Mouse (Mus musculus): ENCODE results near the gene Tmem108. TPM values are rescaled to one million over a fixed set of nuclear protein-coding genes. Genes with fewer than 3 reads are reported as not detected.
A peak's percentile ranks its signal among the peaks of the same experiment; 100 is the strongest.

The Tmem108 gene
- polyA plus RNA-seq, 1 experiment from 2014 or later = 13.3 TPM

DNA sequence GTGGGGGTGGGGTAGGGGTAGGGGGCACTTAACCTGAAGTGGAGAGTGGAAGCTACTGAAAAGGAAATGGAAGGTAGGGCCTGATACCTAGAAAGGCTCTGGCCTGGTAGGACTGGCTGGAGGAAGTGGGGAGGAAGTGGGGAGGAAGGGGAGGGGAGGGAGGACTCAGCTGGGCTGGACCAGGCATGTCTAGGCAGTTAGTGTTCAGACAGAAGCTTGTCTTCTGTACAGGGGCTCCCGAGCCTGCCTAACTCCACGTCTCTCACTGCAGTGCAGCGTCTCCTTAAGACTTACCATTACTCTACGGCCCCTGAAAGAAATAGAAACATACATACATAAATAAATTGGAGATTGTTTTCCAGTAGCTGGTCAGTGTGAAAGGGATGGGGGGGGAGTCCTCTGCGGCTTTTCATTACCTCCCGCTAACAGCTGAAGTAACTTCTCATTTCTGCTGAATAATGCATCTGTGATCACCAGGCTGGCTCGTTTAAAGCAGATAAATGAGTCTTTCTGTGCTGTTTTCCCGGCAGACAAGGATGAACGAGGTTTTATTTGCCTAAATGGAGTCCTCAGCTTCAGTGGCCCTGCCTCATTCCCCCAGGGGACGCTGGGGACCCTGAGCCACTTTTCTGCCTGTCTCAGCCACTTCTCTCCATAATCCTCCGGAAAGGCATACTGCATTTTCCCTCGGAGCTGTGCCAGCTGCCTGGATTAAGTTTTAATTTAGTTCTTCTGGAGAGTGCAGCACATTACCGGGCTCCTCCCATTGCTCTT is 287.5 kb downstream of the Tmem108 start:
- no peak overlapping the region for H3K4me3 ChIP-seq
- no peak overlapping the region for H3K9ac ChIP-seq
- no peaks in the 10 kb centered on the region for H3K36me3 ChIP-seq
- no peak overlapping the region; the same call in 1 of the 2 replicates for H3K4me2 ChIP-seq
- H3K4me1 ChIP-seq = 0 out of 2 replicates have a peak, but pooled peaks cover 12% of the 10 kb centered on the region
- peak overlapping the region; percentile 6; the same call in 1 of the 2 replicates for H3K27ac ChIP-seq
- H3K9me3 ChIP-seq = no peaks in the 10 kb centered on the region
- ATAC-seq (ENCODE audit: borderline replicate concordance, extremely low read depth, low FRiP score, low TSS enrichment) = no peak
- no peaks in the 10 kb centered on the region for H3K27me3 ChIP-seq
- WGBS = 44% methylated on average over 13 of the region's 13 CpGs

DNA sequence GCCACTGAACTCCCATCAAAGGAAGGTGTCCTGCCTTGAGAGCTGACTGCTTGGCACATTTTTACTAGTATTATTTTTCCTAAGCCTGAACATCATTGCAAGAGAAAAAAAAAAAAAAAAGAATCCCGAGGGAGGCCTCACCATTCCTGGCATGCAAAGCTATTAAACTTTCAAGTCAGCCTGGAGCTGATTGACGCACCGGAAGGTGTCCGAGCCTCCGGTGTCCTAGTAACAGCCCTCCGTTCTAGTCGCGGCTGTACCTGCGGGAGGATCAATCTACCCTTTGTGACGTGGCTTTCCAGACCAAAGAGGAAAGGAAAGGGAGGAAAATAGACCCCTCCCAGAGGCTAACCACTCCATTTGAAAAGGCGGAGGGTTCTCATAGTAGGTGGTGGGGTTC is 289.9 kb downstream of the Tmem108 start:
- H3K9me3 ChIP-seq = no peaks in the 10 kb centered on the region
- H3K9ac ChIP-seq = no peak overlapping the region
- H3K36me3 ChIP-seq = no peaks in the 10 kb centered on the region
- 36% methylated on average over 11 of the region's 11 CpGs for WGBS
- no peak overlapping the region for H3K4me3 ChIP-seq
- no peak for ATAC-seq (ENCODE audit: borderline replicate concordance, extremely low read depth, low FRiP score, low TSS enrichment)
- no peak overlapping the region for H3K4me2 ChIP-seq
- H3K27ac ChIP-seq = no peak overlapping the region
- 0 out of 2 replicates have a peak, but pooled peaks cover 12% of the 10 kb centered on the region for H3K4me1 ChIP-seq
- no peaks in the 10 kb centered on the region for H3K27me3 ChIP-seq

DNA sequence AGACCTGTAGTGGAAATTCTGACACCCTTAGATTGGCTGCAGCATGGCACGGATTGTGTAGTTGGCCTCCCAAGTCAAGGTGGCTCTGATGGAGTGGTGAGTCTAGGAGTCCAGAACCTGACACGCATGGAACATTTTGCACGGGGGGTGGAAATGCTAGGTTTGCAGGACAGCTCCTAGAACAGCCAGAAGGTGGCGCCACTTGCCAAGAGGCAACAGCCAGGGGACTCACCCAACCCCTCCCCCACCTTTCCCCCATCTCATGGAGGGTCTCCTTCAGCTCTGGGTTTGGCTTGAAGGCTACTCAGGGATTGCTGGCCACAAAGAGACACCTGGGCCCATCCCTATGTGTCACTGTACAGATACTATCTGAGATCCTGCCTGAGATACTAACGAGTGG is 292.1 kb downstream of the Tmem108 start:
- no peak for ATAC-seq (ENCODE audit: borderline replicate concordance, extremely low read depth, low FRiP score, low TSS enrichment)
- Histone ChIP-seq H3K4me1 (0 out of 2 replicates have a peak, but pooled peaks cover 12% of the 10 kb centered on the region), H3K27ac (no peak overlapping the region), H3K36me3 (no peaks in the 10 kb centered on the region), H3K9me3 (no peaks in the 10 kb centered on the region), H3K4me3 (no peak overlapping the region), H3K4me2 (no peak overlapping the region), H3K9ac (no peak overlapping the region), H3K27me3 (no peaks in the 10 kb centered on the region)
- WGBS = 65% methylated on average over 5 of the region's 5 CpGs

DNA sequence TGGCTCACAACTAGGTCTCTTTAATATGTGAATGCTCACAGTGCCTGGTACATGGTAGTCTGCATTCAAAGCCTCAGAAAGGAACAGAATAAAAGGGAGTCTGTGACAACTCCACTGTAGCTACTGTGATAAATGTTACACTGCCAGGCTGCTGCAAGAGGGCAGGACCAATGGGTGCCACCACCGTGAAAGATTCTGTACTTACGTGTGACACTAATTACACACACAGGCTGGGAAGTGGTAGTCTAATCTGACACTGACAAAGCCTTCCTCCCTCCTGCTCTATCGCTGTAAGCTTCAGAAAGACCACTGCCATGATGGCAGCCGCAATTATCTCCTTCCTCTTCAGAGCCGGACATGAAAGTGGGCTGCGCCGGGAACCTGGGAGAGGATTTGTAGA is 292.7 kb downstream of the Tmem108 start:
- 0 out of 2 replicates have a peak, but pooled peaks cover 6% of the 10 kb centered on the region for H3K4me1 ChIP-seq
- 80% methylated on average over 7 of the region's 7 CpGs for WGBS
- no peaks in the 10 kb centered on the region for H3K36me3 ChIP-seq
- H3K27me3 ChIP-seq = no peaks in the 10 kb centered on the region
- ATAC-seq (ENCODE audit: borderline replicate concordance, extremely low read depth, low FRiP score, low TSS enrichment) = no peak
- H3K4me2 ChIP-seq = no peak overlapping the region
- no peak overlapping the region for H3K4me3 ChIP-seq
- H3K9me3 ChIP-seq = no peaks in the 10 kb centered on the region
- no peak overlapping the region for H3K27ac ChIP-seq
- no peak overlapping the region for H3K9ac ChIP-seq

DNA sequence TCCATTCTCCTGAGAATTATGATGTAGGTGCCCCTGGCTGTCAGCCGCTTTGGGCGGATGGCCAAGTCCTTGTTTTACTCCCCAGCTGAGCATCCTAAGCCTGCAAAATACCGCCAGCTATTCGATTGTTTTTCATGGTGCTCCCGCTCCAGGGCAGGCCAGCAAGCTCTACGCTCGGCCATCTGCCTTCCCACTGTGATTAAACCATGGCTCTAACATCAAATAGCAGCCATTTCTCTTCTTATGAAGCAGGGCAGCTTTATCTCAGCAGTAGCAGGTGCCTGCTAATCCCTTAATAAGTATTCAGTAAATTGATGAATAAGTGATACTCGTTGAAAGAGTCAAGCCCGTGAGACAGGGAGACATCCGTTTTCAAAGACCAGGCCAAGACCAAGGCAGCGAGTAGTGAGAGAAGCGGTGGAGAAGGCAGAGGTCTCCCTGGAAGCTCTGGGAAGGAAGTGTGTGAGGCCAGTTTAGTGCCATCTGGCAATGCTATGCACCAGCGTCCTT is 295.9 kb downstream of the Tmem108 start:
- Histone ChIP-seq H3K27me3 (no peaks in the 10 kb centered on the region), H3K9me3 (no peaks in the 10 kb centered on the region), H3K4me1 (0 out of 2 replicates have a peak, but pooled peaks cover 2% of the 10 kb centered on the region), H3K36me3 (no peaks in the 10 kb centered on the region), H3K4me2 (no peak overlapping the region), H3K9ac (no peak overlapping the region), H3K4me3 (no peak overlapping the region), H3K27ac (no peak overlapping the region)
- 66% methylated on average over 13 of the region's 13 CpGs for WGBS
- no peak for ATAC-seq (ENCODE audit: borderline replicate concordance, extremely low read depth, low FRiP score, low TSS enrichment)

DNA sequence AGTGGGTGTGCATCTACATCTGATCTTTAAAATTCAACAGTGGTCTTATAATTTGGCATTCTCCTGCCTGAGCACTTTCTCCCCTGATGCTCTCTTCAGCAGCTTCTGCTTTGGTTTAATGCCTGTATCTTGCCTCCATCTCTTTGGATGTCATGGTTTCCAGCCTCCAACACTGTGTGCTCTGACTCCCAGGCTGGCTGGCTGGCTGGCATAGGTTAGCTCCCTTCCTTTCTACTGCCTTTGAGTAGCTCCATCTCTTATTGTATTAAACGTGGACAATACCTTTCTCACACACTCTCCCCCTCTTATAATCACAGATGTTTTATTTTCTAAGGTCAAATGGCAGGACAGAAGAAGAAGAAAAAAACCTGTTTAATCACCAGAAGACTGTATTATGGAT is 296.3 kb downstream of the Tmem108 start:
- 28% methylated on average over 1 of the region's 1 CpGs for WGBS
- no peaks in the 10 kb centered on the region for H3K27me3 ChIP-seq
- H3K27ac ChIP-seq = no peak overlapping the region
- no peak overlapping the region for H3K4me2 ChIP-seq
- H3K9me3 ChIP-seq = no peaks in the 10 kb centered on the region
- H3K36me3 ChIP-seq = no peaks in the 10 kb centered on the region
- no peak overlapping the region for H3K4me3 ChIP-seq
- no peaks in the 10 kb centered on the region for H3K4me1 ChIP-seq
- no peak overlapping the region for H3K9ac ChIP-seq
- no peak for ATAC-seq (ENCODE audit: borderline replicate concordance, extremely low read depth, low FRiP score, low TSS enrichment)

DNA sequence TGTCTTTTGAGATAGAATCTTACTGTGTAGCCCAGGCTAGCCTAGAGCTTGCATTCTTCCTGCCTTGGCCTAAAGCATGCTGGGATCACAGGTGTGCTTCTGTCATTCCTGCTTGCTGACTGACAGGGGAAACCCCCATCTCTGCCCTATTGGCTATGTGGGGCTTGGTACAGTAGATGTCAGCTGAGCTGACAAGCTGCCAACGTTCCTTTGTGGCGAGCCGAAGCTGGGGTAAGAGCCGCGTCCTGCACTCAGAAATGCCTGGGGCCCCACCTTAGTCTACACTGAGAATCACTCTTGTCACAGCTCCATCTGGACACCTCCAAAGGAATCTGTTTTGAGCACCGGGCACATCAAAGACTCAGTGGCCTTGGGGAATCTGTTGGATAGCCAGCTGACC is 297.8 kb downstream of the Tmem108 start:
- no peak overlapping the region for H3K4me2 ChIP-seq
- H3K27ac ChIP-seq = no peak overlapping the region
- no peaks in the 10 kb centered on the region for H3K36me3 ChIP-seq
- ATAC-seq (ENCODE audit: borderline replicate concordance, extremely low read depth, low FRiP score, low TSS enrichment) = no peak
- no peak overlapping the region for H3K4me3 ChIP-seq
- no peaks in the 10 kb centered on the region for H3K27me3 ChIP-seq
- no peak overlapping the region for H3K9ac ChIP-seq
- no peaks in the 10 kb centered on the region for H3K4me1 ChIP-seq
- H3K9me3 ChIP-seq = no peaks in the 10 kb centered on the region
- WGBS = 60% methylated on average over 6 of the region's 6 CpGs

DNA sequence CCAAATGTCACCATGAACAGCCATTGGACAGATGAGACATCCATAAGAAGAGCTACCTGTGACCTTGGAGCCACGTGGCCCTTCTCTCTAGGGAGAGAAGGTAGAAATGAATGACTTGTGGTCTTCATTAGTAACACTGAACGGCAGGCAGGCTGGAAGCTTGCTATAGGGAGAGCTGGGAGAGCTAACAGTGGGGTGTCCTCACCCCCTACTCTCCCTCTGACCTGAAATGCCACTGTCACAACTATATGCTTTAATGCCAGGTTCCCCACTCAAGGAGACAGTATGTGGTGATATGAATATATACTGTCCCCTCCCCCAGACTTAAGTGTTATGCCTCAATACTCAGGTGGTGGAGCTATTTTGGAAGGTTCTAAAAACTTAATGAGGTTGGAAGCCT is 301.8 kb downstream of the Tmem108 start:
- H3K9ac ChIP-seq = no peak overlapping the region
- ATAC-seq (ENCODE audit: borderline replicate concordance, extremely low read depth, low FRiP score, low TSS enrichment) = no peak
- no peak overlapping the region for H3K4me3 ChIP-seq
- H3K36me3 ChIP-seq = no peaks in the 10 kb centered on the region
- H3K27ac ChIP-seq = no peak overlapping the region
- WGBS = 57% methylated on average over 2 of the region's 2 CpGs
- no peaks in the 10 kb centered on the region for H3K27me3 ChIP-seq
- H3K4me2 ChIP-seq = no peak overlapping the region
- no peaks in the 10 kb centered on the region for H3K4me1 ChIP-seq
- H3K9me3 ChIP-seq = no peaks in the 10 kb centered on the region

DNA sequence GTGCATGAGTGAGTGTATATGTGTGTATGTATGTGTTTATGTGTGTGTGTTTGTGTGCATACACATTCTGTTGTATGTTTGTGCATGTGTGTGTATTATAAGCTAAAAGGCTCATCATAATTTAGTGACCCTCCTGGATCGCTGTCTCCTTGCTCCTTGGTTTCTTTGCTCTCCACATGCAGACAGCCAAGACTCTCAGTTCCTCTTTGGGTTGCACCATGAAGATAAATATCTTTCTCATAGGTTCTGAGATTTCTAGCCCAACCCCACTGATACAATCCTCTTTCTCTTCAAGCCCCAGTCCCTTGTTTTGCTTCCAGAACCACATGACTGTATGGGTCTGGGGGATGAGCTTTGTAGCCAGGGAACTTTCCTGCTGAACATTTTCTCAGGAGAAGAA is 302.3 kb downstream of the Tmem108 start:
- H3K27ac ChIP-seq = no peak overlapping the region
- WGBS = 88% methylated on average over 1 of the region's 1 CpGs
- no peaks in the 10 kb centered on the region for H3K27me3 ChIP-seq
- no peaks in the 10 kb centered on the region for H3K4me1 ChIP-seq
- H3K4me2 ChIP-seq = no peak overlapping the region
- H3K36me3 ChIP-seq = no peaks in the 10 kb centered on the region
- no peak overlapping the region for H3K9ac ChIP-seq
- ATAC-seq (ENCODE audit: borderline replicate concordance, extremely low read depth, low FRiP score, low TSS enrichment) = no peak
- no peaks in the 10 kb centered on the region for H3K9me3 ChIP-seq
- no peak overlapping the region for H3K4me3 ChIP-seq

DNA sequence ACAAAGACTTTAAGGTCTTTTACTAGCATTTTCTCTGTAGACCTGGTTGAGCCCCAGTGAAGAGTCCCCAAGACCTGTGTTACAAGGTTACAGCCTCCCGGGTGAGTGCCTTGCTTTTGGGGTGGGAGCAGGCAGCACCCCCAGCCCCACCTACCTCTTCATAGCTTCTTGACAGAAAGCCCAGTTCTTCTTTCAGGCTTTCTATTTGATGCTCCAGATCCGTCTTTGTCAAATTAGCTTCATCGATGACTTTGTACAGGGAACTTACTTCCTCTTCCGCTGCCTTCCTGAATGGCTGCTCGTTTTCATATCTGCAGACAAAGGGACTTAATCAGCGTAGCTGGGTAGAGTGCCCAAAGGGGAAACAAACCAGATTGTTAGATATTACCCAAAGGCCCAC is 312.0 kb downstream of the Tmem108 start:
- 67% methylated on average over 6 of the region's 6 CpGs for WGBS
- ATAC-seq (ENCODE audit: borderline replicate concordance, extremely low read depth, low FRiP score, low TSS enrichment) = no peak

DNA sequence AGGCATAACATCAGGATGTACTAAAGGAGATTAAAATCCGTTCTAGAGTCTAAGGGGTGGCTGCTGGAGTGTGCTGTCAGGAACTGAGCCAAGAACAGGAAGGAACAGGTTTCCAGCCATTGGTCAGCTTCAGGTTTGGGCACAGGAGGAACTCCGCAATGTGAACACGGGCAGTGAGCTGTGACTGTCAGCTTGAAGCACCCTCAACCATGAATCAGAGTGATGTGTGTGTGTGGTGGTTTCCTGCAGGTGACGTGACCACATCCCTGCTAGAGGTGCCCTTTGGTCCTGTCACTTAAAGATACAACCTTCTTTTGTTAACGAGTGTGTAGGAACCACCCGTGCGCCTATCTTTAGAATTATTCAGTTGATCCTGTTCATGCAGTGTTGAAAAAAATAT is 312.5 kb downstream of the Tmem108 start:
- Histone ChIP-seq H3K36me3 (no peaks in the 10 kb centered on the region), H3K27ac (no peak overlapping the region), H3K9me3 (no peaks in the 10 kb centered on the region), H3K4me2 (no peak overlapping the region), H3K4me1 (no peaks in the 10 kb centered on the region), H3K27me3 (no peaks in the 10 kb centered on the region), H3K4me3 (no peak overlapping the region), H3K9ac (no peak overlapping the region)
- 62% methylated on average over 7 of the region's 7 CpGs for WGBS
- ATAC-seq (ENCODE audit: borderline replicate concordance, extremely low read depth, low FRiP score, low TSS enrichment) = no peak

More for the DNA sequence above, 312.0 kb downstream of the Tmem108 start:
- Histone ChIP-seq H3K27me3 (no peaks in the 10 kb centered on the region), H3K4me2 (no peak overlapping the region), H3K4me3 (no peak overlapping the region), H3K9me3 (no peaks in the 10 kb centered on the region), H3K4me1 (no peaks in the 10 kb centered on the region), H3K36me3 (no peaks in the 10 kb centered on the region), H3K27ac (no peak overlapping the region), H3K9ac (no peak overlapping the region)

DNA sequence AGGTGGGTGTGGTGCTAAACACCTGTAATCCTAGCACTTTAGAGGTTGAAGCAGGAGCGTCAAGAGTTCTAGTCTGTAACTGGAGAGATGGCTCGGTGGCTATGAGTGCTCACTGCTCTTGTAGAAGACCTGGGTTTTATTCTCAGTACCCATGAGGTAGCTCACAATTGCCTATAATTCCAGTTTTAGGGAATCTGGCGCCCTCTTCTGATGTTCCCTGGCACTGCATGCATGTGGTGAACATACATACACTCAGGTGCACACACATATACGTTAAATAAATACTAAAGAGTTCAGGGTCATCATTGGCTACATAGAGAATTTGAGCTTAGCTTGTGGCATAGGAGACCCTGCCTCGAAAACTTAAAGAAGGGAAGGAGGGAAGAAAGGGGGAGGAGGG is 317.0 kb downstream of the Tmem108 start:
- no peaks in the 10 kb centered on the region for H3K36me3 ChIP-seq
- ATAC-seq (ENCODE audit: borderline replicate concordance, extremely low read depth, low FRiP score, low TSS enrichment) = no peak
- H3K4me2 ChIP-seq = no peak overlapping the region
- WGBS = 86% methylated on average over 5 of the region's 5 CpGs
- no peaks in the 10 kb centered on the region for H3K27me3 ChIP-seq
- H3K27ac ChIP-seq = no peak overlapping the region
- no peak overlapping the region for H3K4me3 ChIP-seq
- H3K9ac ChIP-seq = no peak overlapping the region
- H3K4me1 ChIP-seq = peaks cover 28% of the 10 kb centered on the region
- no peaks in the 10 kb centered on the region for H3K9me3 ChIP-seq
